Mouse (Mus musculus) MEL (cell line): ENCODE measurements around the gene Echdc2.

ENCODE experiments used
- BHLHE40 ChIP-seq: IDR thresholded peaks from 2 replicates; pipeline ENCODE4 v1.6.1; 2012; ENCODE audit warnings: low read depth, mild to moderate bottlenecking, inconsistent platforms, low read length, improper control_type of control experiment, borderline replicate concordance
- CTCF ChIP-seq, 3 experiments: IDR thresholded peaks in 2 of 3; conservative IDR thresholded peaks in 1 of 3; 2 replicates each; pipeline ENCODE4 v1.5.1; 2011 to 2012; ENCODE audit warnings: low read length in 3 of 3, low read depth in 2 of 3, mild to moderate bottlenecking in 2 of 3, improper control_type of control experiment in 1 of 3, inconsistent platforms in 1 of 3, mixed read lengths in 1 of 3, moderate library complexity in 1 of 3; ENCODE audit not compliant: control insufficient read depth in 1 of 3, insufficient read depth in 1 of 3, poor library complexity in 1 of 3, severe bottlenecking in 1 of 3
- EP300 ChIP-seq, 2 experiments: IDR thresholded peaks; 2 replicates each; pipeline ENCODE4 v1.6.1; 2011; ENCODE audit warnings: improper control_type of control experiment in 2 of 2, low read length in 2 of 2, low read depth in 1 of 2, mild to moderate bottlenecking in 1 of 2
- ETS1 ChIP-seq: IDR thresholded peaks from 2 replicates; pipeline ENCODE4 v1.6.1; 2012; ENCODE audit warnings: low read depth, mild to moderate bottlenecking, inconsistent platforms, low read length, improper control_type of control experiment, moderate library complexity
- GATA1 ChIP-seq: IDR thresholded peaks from 2 replicates; pipeline ENCODE4 v1.6.1; 2011; ENCODE audit warnings: low read depth, low read length, improper control_type of control experiment
- MAFK ChIP-seq: IDR thresholded peaks from 2 replicates; pipeline ENCODE4 v1.6.1; 2011; ENCODE audit warnings: low read depth, mild to moderate bottlenecking, low read length, improper control_type of control experiment, borderline replicate concordance
- MXI1 ChIP-seq: IDR thresholded peaks from 2 replicates; pipeline ENCODE4 v1.6.1; 2011; ENCODE audit warnings: mild to moderate bottlenecking, low read depth, low read length, improper control_type of control experiment
- NELFE ChIP-seq: IDR thresholded peaks from 2 replicates; pipeline ENCODE4 v1.6.1; 2011; ENCODE audit warnings: low read depth, low read length, improper control_type of control experiment
- POLR2A ChIP-seq, 2 experiments: IDR thresholded peaks; 2 replicates each; pipeline ENCODE4 v1.6.1; 2011 to 2012; ENCODE audit warnings: low read length in 2 of 2, mild to moderate bottlenecking in 2 of 2, control low read depth in 1 of 2, improper control_type of control experiment in 1 of 2, low read depth in 1 of 2, moderate library complexity in 1 of 2; ENCODE audit not compliant: control insufficient read depth in 1 of 2, insufficient read depth in 1 of 2, poor library complexity in 1 of 2
- ZKSCAN1 ChIP-seq: IDR thresholded peaks from 2 replicates; pipeline ENCODE4 v1.6.1; 2012; ENCODE audit warnings: low read depth, mild to moderate bottlenecking, inconsistent platforms, low read length, improper control_type of control experiment, moderate library complexity

DNA sequence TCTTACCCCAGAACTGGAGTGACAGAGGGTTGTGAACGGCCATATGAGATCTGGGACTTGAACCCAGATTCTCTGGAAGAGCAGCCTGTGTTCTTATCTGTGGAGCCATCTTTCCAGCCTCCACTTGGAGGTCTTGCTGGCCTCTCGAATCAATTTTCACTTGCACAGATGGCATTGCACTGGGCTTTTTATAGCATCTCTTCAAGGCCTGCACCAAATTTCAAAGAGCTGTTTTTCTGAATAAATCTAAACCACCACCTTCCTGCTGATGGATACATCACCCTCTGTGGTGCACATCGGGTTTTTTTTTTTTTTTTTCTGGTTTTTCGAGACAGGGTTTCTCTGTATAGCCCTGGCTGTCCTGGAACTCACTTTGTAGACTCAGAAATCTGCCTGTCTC is 1.6 kb downstream of the Echdc2 start:
- TF ChIP-seq ETS1 (no peak), POLR2A (IDR thresholded peaks at IDR 0.05; ENCODE audit: control insufficient read depth in 1 of 2, insufficient read depth in 1 of 2, low read depth in 1 of 2, low read length in 2 of 2, poor library complexity in 1 of 2) (no peak), CTCF (IDR thresholded peaks at IDR 0.05 in 2 of 3, conservative IDR thresholded peaks at IDR 0.05 in 1 of 3; ENCODE audit: control insufficient read depth in 1 of 3, insufficient read depth in 1 of 3, low read depth in 2 of 3, low read length in 3 of 3, poor library complexity in 1 of 3, severe bottlenecking in 1 of 3) (no peak), MAFK (no peak), GATA1 (no peak), EP300 (IDR thresholded peaks at IDR 0.05; ENCODE audit: low read depth in 1 of 2, low read length in 2 of 2) (no peak), BHLHE40 (no peak), MXI1 (no peak), ZKSCAN1 (no peak), NELFE (no peak)
